Mouse (Mus musculus): Measurements from ENCODE around the gene Zfp758.
"Not testable (repeated sequence)": the region's sequence is repeated elsewhere in the genome, so short reads cannot be mapped to it uniquely, and the experiment has no call there.

Gene Zfp758

DNA sequence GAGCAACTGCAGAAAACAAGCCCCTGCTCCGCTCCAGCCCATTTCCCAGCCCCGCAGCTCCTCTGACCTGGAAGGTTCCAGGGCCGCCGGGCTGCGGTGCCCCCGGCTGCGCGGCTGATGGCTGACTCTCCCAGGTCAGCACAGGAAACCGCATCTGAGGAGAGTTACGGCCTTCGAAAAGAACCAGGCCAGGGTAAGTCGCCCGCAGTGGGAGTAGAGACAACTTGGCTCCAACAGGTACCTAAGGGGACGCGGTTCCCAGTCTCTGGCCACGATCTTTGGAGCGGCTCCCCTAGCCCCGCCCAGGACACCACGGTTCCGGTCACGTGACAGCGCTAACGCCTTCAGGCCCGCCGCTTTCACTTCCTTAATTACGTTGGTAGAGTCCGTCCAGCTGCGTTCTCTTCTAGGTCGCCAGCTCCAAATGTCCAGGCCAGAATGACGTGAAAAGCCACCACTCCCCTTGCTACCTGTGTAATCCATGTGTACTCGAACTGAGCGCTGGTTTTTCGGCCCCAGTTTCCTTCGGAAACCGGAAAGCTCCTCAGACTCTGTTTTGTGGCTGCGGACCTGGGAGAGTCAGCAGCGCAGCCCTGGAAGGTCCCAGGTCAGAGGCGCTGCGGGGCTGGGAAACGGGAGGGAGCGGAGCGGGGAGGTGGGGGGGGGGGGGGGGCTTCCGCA, at the start of gene Zfp758, which contains the start of gene Zfp944:
Zfp758 (plus strand) TSS at position 353 of the 681 bp plus-strand sequence.
Zfp944 (minus strand) TSS at position 300 of the 681 bp plus-strand sequence.
- peak; percentile 63 to 71 for DNase-seq

DNA sequence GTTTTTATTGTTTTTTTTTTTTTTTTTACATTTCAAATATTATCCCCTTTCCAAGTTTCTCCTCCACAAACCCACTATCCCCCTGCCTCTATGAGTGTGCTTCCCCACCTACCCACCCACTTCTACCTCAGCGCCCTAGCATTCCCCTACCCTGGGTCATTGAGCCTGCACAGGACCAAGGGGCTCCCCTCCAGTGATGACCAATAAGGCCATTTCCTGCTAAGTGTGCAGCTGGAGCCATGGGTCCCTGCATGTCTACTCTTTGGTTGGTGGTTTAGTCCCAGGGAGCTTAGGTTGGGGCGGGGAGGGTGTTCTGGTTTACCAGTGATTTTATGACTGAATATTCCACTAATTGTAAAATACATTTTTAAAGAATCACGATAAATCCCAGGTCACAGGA, 47.0 kb upstream of the Zfp758 start:
- peak in 1 of 2 experiments; percentile 2 for DNase-seq

DNA sequence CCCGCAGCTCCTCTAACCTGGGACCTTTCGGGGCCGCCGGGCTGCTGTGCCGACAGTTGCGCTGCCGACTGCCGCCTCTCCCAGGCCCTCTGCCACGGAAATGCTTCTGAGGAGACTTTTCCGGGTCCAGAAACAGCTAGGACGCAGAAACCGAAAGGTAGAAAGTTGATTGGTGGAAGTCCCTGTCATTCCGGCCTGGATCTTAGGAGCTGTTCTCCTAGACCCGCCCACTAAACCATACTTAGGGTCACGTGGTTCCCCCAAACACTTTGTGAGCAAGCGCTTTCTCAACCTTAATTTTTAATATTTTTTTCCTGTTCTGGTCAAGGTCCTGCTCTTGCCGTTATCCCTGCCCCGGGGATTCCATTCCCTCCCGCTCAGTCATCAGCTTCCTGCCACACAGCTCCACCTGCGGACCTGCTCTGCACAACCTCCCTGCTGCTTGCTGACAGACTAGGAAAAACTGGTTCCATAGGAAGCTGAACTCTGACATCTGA, 46.5 kb upstream of the Zfp758 start, which contains the start of gene CT030661.1:
CT030661.1 (minus strand) TSS at position 108 of the 497 bp plus-strand sequence.
- peak; percentile 58 to 64 for DNase-seq

DNA sequence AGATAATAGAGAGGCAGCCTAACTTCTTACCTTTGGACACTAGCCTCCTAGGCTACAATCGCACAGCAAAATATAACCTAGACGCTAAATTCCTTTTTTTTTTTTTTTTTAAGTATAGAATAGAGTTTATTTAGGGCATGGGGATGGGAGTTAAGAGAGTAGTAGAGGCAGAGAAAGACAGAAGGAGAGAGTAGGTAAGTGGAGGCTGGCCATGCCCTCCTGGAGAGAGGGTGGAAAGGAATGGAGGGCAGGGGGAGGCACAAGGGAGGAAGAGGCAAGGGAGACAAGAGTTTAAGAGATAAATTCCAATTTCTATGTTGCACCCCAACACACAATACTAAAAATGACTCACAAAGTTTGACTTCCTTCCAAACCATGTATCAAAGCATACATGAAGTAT, 46.0 kb upstream of the Zfp758 start:
- DNase-seq = not testable (repeated sequence)

DNA sequence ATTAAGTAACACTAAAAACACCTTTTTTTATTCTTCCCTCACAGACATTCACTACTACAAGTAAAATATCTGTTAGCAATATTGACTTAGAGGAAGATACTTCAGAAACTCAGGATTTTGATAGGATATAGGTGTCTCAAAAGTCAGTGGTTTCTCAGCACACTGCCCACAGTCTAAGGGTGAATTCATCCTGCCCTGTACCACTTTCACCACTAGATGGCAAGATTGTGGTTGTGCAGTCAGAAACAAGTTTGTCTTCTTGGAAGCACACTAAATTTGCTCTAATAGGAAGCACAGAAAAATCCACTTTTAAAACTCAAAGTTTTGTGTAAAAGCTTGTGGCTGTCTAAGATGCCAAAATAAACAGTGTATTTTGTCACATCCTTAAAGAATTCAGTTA, 8.5 kb upstream of the Zfp758 start:
- DNase-seq = peak; percentile 53 to 66

DNA sequence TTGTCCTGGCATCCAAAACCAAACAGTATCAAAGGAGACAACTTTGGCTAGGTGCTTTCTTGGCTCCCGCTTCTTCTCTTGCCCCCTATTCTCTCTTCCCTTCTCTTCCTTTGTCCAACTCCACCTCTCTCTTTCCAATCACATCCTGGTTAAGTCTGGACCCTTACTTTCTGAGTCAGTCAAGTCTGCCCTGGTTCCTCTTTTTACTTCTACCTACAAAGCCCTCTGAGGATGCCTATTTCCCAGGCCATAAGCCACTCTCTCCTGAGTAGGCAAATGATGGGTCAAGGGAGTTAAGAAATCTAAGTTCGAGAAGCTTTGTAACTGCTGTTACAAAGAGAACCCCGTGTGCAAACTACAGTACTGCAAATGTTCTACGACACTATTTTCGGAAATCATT, 681 bp upstream of the Zfp758 start:
- peak; percentile 29 to 30 for DNase-seq

DNA sequence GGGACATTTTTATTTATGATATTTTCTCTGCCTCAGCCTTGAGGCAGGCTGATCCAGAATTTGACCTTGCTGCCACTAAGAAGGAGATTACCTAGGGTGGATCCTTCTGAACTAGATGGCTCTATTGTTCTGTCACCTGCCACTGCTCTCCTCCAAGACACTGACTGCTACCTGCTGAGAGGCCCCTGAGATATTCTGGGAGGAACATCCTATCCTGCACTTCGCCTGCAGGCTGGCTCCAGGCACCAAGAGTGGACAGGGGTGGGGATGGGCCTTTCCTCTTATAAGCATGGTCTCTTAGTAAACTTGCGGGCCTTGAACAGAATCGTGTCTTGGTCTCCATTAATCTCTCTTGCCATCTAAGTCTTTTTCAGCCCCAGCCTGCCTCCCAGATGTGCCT, 2.6 kb downstream of the Zfp758 start:
- DNase-seq = no peak

DNA sequence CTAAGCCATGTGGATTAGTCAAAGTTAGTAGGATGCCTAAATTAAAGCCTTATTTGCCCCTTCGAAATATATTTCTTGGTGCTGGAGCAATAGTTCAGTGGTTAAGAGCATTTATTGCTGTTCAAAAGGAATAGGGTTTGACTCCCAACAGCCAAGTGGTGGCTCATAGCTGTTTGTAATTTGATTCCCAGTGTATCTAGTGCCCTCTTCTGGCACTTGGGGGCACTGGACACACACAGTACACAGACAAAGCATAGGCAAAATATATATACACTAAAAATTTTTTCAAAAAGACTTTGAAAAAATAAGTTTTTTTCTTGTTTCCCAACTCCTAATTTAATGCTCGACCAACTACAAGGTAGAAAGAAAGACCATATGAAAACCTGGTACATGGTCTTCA, 49.5 kb downstream of the Zfp758 start:
- DNase-seq = peak; percentile 60 to 62

DNA sequence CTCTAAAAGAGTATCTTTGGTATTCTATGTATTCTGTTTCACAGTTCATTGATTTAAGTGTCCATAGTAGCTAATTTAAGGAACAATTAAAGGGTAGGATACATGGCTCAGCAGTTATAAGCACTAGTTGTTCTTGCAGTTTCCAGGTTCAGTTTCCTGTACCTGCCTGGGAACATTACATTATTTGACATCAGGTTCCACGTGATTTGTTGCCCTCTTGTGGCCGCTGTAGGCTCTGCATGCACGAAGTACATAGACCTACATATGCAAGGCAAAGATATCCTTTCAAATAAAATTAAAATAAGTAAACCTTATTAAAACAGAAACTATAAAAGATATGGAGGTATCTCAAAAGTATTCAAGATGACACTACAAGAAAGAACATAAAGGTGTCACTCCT, 56.3 kb downstream of the Zfp758 start:
- DNase-seq = peak; percentile 76 to 80

DNA sequence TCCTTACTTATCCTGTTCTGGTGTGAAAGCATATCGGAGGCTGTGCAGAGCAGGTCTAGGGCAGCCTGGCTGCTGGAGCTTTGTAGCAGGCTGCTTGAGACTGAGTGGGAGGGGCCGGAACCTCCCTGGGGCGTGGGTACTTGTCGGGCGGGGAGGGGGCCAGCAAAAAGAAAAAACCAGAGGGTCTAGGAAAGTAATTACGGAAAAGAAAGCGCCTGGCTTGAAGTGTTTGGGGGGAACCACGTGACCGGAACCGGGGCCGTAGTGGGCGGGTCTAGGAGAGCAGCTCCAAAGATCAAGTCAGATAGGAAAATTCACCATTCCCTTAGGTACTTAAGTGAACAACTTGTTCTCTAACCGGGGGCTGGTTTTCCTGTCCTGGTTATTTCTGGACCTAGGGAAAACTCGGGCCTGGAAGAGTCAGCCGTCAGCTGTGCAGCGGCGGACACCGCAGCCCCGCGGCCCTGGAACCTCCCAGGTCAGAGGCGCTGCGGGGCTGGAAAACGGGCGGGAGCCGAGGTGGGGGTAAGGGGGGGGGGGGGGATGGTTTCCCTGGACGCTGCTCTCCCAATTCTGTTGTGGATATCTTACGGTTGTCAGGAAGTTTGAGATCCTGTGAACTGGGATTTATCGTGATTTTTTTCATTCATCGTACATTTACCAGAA, 62.8 kb downstream of the Zfp758 start, which contains the start of gene Zfp946:
Zfp946 (plus strand) TSS at position 271 of the 666 bp plus-strand sequence.
- peak; percentile 73 to 77 for DNase-seq

DNA sequence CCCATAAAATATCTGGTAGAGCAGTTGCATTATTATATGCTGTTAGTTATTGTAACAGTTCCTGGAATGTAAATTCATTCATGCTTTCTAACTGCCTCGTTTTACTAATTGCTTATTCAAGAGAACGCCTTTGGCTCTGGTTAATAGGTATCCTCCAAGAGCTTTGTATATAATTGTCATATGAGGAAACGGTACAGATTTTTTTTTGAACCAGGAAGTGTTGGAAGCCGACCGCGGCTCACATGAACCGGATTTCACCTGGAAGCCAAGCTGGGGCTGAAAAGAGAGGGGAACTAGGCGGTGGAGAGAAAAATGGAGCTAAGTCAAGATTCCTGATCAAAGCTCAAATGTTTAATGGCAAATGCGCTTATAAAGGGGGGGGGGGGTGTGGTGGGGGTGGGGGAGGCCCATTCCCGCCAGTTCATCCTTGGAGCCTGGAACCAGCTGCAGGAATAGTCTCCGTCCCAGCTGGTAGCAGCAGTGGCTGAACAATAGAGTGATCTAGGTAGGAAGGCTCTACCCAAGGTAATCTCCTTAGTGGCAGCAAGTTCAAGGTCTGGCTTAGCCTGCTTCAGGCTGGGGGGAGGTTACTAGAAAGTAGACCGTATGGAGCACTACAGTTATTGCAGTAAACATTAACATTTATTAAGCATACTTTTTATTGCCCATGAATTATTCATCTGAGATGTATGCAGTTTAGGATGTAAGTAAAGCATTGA, 63.5 kb downstream of the Zfp758 start:
- DNase-seq = peak in 1 of 2 experiments; percentile 8
